Mouse (Mus musculus) G1E (cell line): ENCODE data around the gene Tmem132d.

Experiments
- CTCF ChIP-seq: IDR thresholded peaks from 2 replicates; pipeline ENCODE4 v1.5.1; 2012; ENCODE audit warnings: low read depth, low read length, inconsistent platforms, mixed read lengths
- TAL1 ChIP-seq: conservative IDR thresholded peaks from 2 replicates; pipeline ENCODE4 v1.6.1; 2012; ENCODE audit warnings: low read depth, low read length, inconsistent platforms, mixed read lengths

- no peak for TF ChIP-seq CTCF
- TF ChIP-seq TAL1: no peak
Observed at GRCm38 (mm10) chr5:128090578-128090977, 342.3 kb downstream of the Tmem132d start.
